Mouse (Mus musculus) C2C12 (cell line): ENCODE results near the gene Nkain4. TPM values are rescaled to one million over a fixed set of nuclear protein-coding genes. Genes with fewer than 3 reads are reported as not detected.

Experiments
- H3K27me3 ChIP-seq: one replicate; pipeline ENCODE4 v1.6.1; 2011; ENCODE audit not compliant: control insufficient read depth, insufficient read depth, insufficient read length
- H3K36me3 ChIP-seq: one replicate; pipeline ENCODE4 v1.6.1; 2011; ENCODE audit not compliant: control insufficient read depth, insufficient read depth
- H3K4me3 ChIP-seq: one replicate; pipeline ENCODE4 v1.5.1; 2011; ENCODE audit warnings: mild to moderate bottlenecking, control low read depth; ENCODE audit not compliant: poor library complexity, insufficient read depth, severe bottlenecking
- H3K79me2 ChIP-seq: one replicate; pipeline ENCODE4 v1.6.1; 2011; ENCODE audit not compliant: control insufficient read depth, insufficient read depth
- H3K79me3 ChIP-seq: one replicate; pipeline ENCODE4 v1.6.1; 2011; ENCODE audit warnings: low read depth, control low read depth
- H3ac ChIP-seq: one replicate; pipeline ENCODE3; 2011; ENCODE audit warnings: low read depth; ENCODE audit not compliant: control insufficient read depth, insufficient read length
- CEBPB ChIP-seq: IDR thresholded peaks from one replicate; pipeline ENCODE4 v1.6.1; 2011; ENCODE audit warnings: low read depth, mild to moderate bottlenecking, control low read depth, moderate library complexity
- CTCF ChIP-seq: IDR thresholded peaks from one replicate; pipeline ENCODE4 v1.5.1; 2011; ENCODE audit not compliant: control insufficient read depth, insufficient read depth, insufficient read length
- FOSL1 ChIP-seq: IDR thresholded peaks from one replicate; pipeline ENCODE4 v1.8.0; 2011; ENCODE audit warnings: mild to moderate bottlenecking, low read length; ENCODE audit not compliant: poor library complexity, insufficient read depth, severe bottlenecking
- MAX ChIP-seq: IDR thresholded peaks from one replicate; pipeline ENCODE4 v1.6.1; 2011; ENCODE audit warnings: mild to moderate bottlenecking, control low read depth
- MYOD1 ChIP-seq: IDR thresholded peaks from one replicate; pipeline ENCODE4 v1.6.1; 2011; ENCODE audit warnings: low read depth; ENCODE audit not compliant: control insufficient read depth, insufficient read length
- MYOG ChIP-seq: IDR thresholded peaks from one replicate; pipeline ENCODE4 v1.6.1; 2011; ENCODE audit not compliant: control insufficient read depth, insufficient read length; ENCODE audit errors: extremely low read depth
- USF1 ChIP-seq: IDR thresholded peaks from one replicate; pipeline ENCODE4 v1.6.1; 2011; ENCODE audit warnings: low read depth, mild to moderate bottlenecking, control low read depth, moderate library complexity
- polyA plus RNA-seq: library from polyadenylated mRNA; unstranded; fragments of >200 nt; fragmentation: generic; extraction: Trizol; gene quantifications from one replicate; pipeline ENCODE4 v1.2.1, GENCODE M21; 2012; ENCODE audit warnings: missing spikeins

Nkain4 gene
- polyA plus RNA-seq, 1 experiment = not detected

DNA sequence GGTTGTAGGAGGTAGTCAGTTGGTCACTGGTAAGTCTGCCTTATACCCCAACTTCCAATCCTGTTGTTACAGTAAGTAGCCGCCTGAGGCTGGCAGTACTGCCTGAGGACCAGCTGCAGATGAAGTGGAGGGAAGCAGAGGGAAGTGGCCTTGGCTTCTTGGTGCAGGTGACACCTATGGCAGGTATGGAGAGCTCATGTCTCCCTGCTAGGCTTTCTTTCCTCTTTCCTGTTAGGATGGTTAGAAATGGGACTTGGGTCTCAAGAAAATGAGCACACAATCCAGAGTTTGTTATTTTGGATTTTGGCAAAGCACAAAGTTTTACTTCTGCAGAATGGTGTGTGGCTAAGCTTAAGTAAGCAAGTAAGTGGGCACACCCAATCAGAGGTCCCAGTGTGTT, 34.4 kb upstream of the Nkain4 start:
- no peaks in the 10 kb centered on the region for H3K36me3 ChIP-seq
- H3ac ChIP-seq = no peak overlapping the region
- no peaks in the 10 kb centered on the region for H3K27me3 ChIP-seq
- H3K79me2 ChIP-seq = no peaks in the 10 kb centered on the region
- H3K79me3 ChIP-seq = no peaks in the 10 kb centered on the region
- TF ChIP-seq MYOG (no peak), MYOD1 (no peak), USF1 (no peak), CTCF (no peak), FOSL1 (no peak), MAX (no peak), CEBPB (no peak)
- H3K4me3 ChIP-seq = no peak overlapping the region

DNA sequence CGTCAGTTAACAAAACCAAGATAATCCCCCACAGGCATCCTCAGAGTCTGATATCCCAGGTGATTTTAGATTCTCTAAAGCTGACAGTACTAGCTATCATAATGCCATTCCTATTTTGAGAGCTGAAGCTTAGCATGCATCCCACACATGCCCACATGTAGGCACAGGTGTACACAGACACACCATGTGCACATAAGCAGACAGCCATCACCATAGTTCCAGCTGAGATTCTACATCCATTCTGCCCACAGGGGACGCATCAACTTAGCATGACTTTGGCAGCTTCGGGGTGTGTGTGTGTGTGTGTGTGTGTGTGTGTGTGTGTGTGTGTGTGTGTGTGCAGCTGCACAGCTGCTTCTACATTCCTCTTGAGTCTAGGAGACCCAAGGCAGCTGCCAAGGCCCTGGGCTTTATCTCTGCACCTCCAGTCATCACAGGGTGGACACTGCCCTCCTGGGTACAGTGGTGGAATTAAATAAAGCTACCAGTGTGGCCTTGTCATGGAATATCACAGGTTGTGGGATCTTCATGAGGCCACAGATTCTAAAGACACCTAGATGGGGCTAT, 33.9 kb upstream of the Nkain4 start:
- H3K4me3 ChIP-seq = no peak overlapping the region

DNA sequence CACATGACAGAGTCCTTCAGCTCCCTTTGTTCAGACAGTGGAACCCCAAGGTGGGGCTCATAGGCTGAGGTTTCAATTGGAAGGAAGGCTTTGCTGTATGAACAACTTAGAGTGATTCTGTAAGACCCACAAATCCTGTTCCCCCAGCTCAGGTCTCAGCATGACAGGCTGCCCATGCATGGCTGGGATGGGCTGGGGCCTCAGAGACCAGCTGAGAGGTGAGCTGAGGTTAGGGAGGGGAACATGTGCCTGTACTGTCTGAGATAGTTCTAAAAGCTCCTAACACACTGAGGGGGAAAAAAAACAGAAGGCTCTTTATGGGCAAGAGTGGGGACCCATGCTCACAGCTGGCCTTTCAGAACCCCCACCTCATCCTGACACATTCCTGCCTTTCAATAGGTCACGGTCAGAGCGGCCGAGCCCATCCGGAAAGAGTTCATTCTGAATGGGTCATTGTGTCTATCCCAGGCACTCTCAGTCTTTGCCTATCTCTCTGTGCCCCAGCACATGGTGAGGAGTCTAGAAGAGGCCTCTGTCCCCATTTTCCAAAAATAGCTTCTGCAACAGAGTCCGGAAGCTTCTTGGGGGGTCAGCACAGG, 33.0 kb upstream of the Nkain4 start:
- no peaks in the 10 kb centered on the region for H3K27me3 ChIP-seq
- no peaks in the 10 kb centered on the region for H3K79me3 ChIP-seq
- H3ac ChIP-seq = no peak overlapping the region
- no peaks in the 10 kb centered on the region for H3K79me2 ChIP-seq
- no peak overlapping the region for H3K4me3 ChIP-seq
- peaks cover 9% of the 10 kb centered on the region for H3K36me3 ChIP-seq
- no peak for TF ChIP-seq MYOD1
- TF ChIP-seq USF1 = no peak
- TF ChIP-seq CEBPB = no peak
- TF ChIP-seq MAX = no peak
- no peak for TF ChIP-seq MYOG
- TF ChIP-seq CTCF = no peak
- no peak for TF ChIP-seq FOSL1

More for the DNA sequence above, 33.9 kb upstream of the Nkain4 start:
- peaks cover 4% of the 10 kb centered on the region for H3K36me3 ChIP-seq
- H3K79me3 ChIP-seq = no peaks in the 10 kb centered on the region
- no peaks in the 10 kb centered on the region for H3K27me3 ChIP-seq
- no peaks in the 10 kb centered on the region for H3K79me2 ChIP-seq
- H3ac ChIP-seq = no peak overlapping the region
- TF ChIP-seq CEBPB (no peak), USF1 (no peak), MYOG (no peak), MYOD1 (no peak), FOSL1 (no peak), CTCF (no peak), MAX (no peak)

DNA sequence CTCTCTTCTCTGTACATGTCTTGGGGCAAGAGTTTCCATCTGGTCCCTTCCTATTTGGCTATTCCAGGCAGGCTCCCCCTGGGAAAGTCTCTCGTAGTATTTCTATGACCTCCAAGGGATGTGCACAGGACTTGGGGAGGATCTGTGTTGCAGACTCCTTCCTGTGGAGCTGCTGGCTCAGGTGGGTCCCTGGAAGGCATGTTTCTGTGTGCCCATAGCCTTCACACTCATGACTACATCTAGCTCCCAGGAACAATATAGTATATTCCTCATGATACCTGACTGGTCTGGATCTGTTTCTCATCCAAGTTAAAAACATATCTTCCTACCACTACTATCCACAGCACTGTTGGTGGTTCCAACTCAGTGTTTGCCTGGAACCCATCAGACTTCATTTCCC, 32.5 kb upstream of the Nkain4 start:
- Histone ChIP-seq H3K27me3 (no peaks in the 10 kb centered on the region), H3K79me2 (no peaks in the 10 kb centered on the region), H3K36me3 (peaks cover 13% of the 10 kb centered on the region), H3K79me3 (no peaks in the 10 kb centered on the region), H3ac (no peak overlapping the region), H3K4me3 (no peak overlapping the region)
- TF ChIP-seq USF1 (no peak), MYOG (no peak), MAX (no peak), CEBPB (no peak), MYOD1 (no peak), CTCF (no peak), FOSL1 (no peak)

DNA sequence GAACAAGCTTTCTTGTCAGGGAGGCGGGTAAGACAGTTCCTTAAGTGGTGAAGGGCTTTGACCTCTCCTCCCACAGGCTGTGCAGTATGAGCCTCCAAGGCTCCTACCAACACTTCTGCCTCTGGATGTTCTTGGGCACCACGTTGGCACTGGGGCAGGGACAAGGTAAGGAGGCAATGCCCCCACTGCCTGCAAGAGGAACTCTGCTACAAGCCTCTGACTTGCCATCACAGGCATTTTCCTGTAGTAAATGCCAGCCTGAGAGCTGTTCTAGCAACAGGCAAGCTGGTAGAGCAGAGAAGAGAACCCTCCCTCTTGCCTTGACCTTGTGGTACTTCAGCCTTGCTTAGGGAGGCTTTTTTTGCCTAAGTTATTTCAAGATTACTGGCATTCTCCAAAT, 31.9 kb upstream of the Nkain4 start, which contains the start of gene Col20a1:
Gene Col20a1 (plus strand): TSS at position 87 of the 400 bp plus-strand sequence.
- no peak within 1 kb of the TSS for H3ac ChIP-seq
- no peaks in the 10 kb centered on the region for H3K27me3 ChIP-seq
- no peak within 1 kb of the TSS for H3K4me3 ChIP-seq
- peaks cover 18% of the 10 kb centered on the region for H3K36me3 ChIP-seq
- TF ChIP-seq FOSL1 (no peak), CTCF (no peak), MYOD1 (no peak), MYOG (no peak), USF1 (no peak), MAX (no peak), CEBPB (no peak)
- no peaks in the 10 kb centered on the region for H3K79me2 ChIP-seq
- H3K79me3 ChIP-seq = no peaks in the 10 kb centered on the region
